Mouse (Mus musculus): ENCODE results near the gene Mlec. TPM values are rescaled to one million over a fixed set of nuclear protein-coding genes. Genes with fewer than 3 reads are reported as not detected.
A peak's percentile ranks its signal among the peaks of the same experiment; 100 is the strongest.

The Mlec gene
- polyA plus RNA-seq, 1 experiment from 2014 or later, result 68.5 TPM

- Histone ChIP-seq H3K27ac (ENCODE audit: low read length) (0 out of 2 replicates have a peak overlapping the region, but pooled peaks have one; percentile 16), H3K4me3 (ENCODE audit: low read length) (no peak overlapping the region), H3K4me2 (ENCODE audit: low read depth, low read length) (no peak overlapping the region), H3K9me3 (ENCODE audit: control insufficient read depth, low read length) (no peaks in the 10 kb centered on the region), H3K27me3 (replicated peaks; ENCODE audit: control insufficient read depth, insufficient read depth, low read length) (peaks cover 7% of the 10 kb centered on the region; the same call in 1 of the 2 replicates), H3K36me3 (ENCODE audit: control insufficient read depth, insufficient read depth, low read length) (no peaks in the 10 kb centered on the region), H3K4me1 (ENCODE audit: control insufficient read depth, insufficient read depth, low read length) (peaks cover 16% of the 10 kb centered on the region; the same call in 1 of the 2 replicates), H3K9ac (ENCODE audit: low read depth, low read length) (no peak overlapping the region)
- WGBS, result 68% methylated on average over 13 of the region's 13 CpGs
- ATAC-seq, result peak; percentile 61
Measured at GRCm38 (mm10) chr5:115181248-115181940, 23.4 kb upstream of the Mlec start.

- no peak for ATAC-seq
- WGBS, result 93% methylated on average over 11 of the region's 11 CpGs
- Histone ChIP-seq H3K27me3 (replicated peaks; ENCODE audit: control insufficient read depth, insufficient read depth, low read length) (no peaks in the 10 kb centered on the region), H3K4me1 (ENCODE audit: control insufficient read depth, insufficient read depth, low read length) (peaks cover 14% of the 10 kb centered on the region; the same call in 1 of the 2 replicates), H3K9ac (ENCODE audit: low read depth, low read length) (no peak overlapping the region), H3K27ac (ENCODE audit: low read length) (no peak overlapping the region), H3K36me3 (ENCODE audit: control insufficient read depth, insufficient read depth, low read length) (no peaks in the 10 kb centered on the region), H3K4me2 (ENCODE audit: low read depth, low read length) (no peak overlapping the region), H3K4me3 (ENCODE audit: low read length) (no peak overlapping the region), H3K9me3 (ENCODE audit: control insufficient read depth, low read length) (no peaks in the 10 kb centered on the region)
Measured at GRCm38 (mm10) chr5:115179596-115179995, 21.6 kb upstream of the Mlec start.

- no peak overlapping the region for H3K4me2 ChIP-seq (ENCODE audit: low read depth, low read length)
- no peaks in the 10 kb centered on the region for H3K36me3 ChIP-seq (ENCODE audit: control insufficient read depth, insufficient read depth, low read length)
- no peak overlapping the region for H3K9ac ChIP-seq (ENCODE audit: low read depth, low read length)
- no peak for ATAC-seq
- no peaks in the 10 kb centered on the region for H3K27me3 ChIP-seq (replicated peaks; ENCODE audit: control insufficient read depth, insufficient read depth, low read length)
- H3K9me3 ChIP-seq (ENCODE audit: control insufficient read depth, low read length), result no peaks in the 10 kb centered on the region
- peaks cover 8% of the 10 kb centered on the region; the same call in 1 of the 2 replicates for H3K4me1 ChIP-seq (ENCODE audit: control insufficient read depth, insufficient read depth, low read length)
- WGBS, result 77% methylated on average over 6 of the region's 6 CpGs
- H3K4me3 ChIP-seq (ENCODE audit: low read length), result no peak overlapping the region
- H3K27ac ChIP-seq (ENCODE audit: low read length), result no peak overlapping the region
Measured at GRCm38 (mm10) chr5:115177866-115178265, 19.9 kb upstream of the Mlec start.

GRCm38 (mm10) chr5:115174554-115174953, 16.6 kb upstream of the Mlec start:
- no peaks in the 10 kb centered on the region for H3K4me1 ChIP-seq (ENCODE audit: control insufficient read depth, insufficient read depth, low read length)
- H3K9me3 ChIP-seq (ENCODE audit: control insufficient read depth, low read length), result no peaks in the 10 kb centered on the region
- no peak overlapping the region for H3K27ac ChIP-seq (ENCODE audit: low read length)
- no peak overlapping the region for H3K9ac ChIP-seq (ENCODE audit: low read depth, low read length)
- H3K27me3 ChIP-seq (replicated peaks; ENCODE audit: control insufficient read depth, insufficient read depth, low read length), result no peaks in the 10 kb centered on the region
- 95% methylated on average over 1 of the region's 1 CpGs for WGBS
- H3K36me3 ChIP-seq (ENCODE audit: control insufficient read depth, insufficient read depth, low read length), result no peaks in the 10 kb centered on the region
- no peak overlapping the region for H3K4me3 ChIP-seq (ENCODE audit: low read length)
- H3K4me2 ChIP-seq (ENCODE audit: low read depth, low read length), result no peak overlapping the region
- ATAC-seq, result no peak

GRCm38 (mm10) chr5:115170150-115170549, 12.2 kb upstream of the Mlec start:
- H3K27me3 ChIP-seq (replicated peaks; ENCODE audit: control insufficient read depth, insufficient read depth, low read length), result no peaks in the 10 kb centered on the region
- H3K27ac ChIP-seq (ENCODE audit: low read length), result no peak overlapping the region
- H3K9me3 ChIP-seq (ENCODE audit: control insufficient read depth, low read length), result no peaks in the 10 kb centered on the region
- H3K4me1 ChIP-seq (ENCODE audit: control insufficient read depth, insufficient read depth, low read length), result peaks cover 25% of the 10 kb centered on the region
- H3K9ac ChIP-seq (ENCODE audit: low read depth, low read length), result no peak overlapping the region
- H3K4me3 ChIP-seq (ENCODE audit: low read length), result no peak overlapping the region
- ATAC-seq, result no peak
- 76% methylated on average over 8 of the region's 8 CpGs for WGBS
- H3K4me2 ChIP-seq (ENCODE audit: low read depth, low read length), result no peak overlapping the region
- no peaks in the 10 kb centered on the region for H3K36me3 ChIP-seq (ENCODE audit: control insufficient read depth, insufficient read depth, low read length)

- WGBS, result 35% methylated on average over 27 of the region's 27 CpGs
- Histone ChIP-seq H3K9ac (ENCODE audit: low read depth, low read length) (peak overlapping the region; percentile 53), H3K4me3 (ENCODE audit: low read length) (no peak overlapping the region), H3K27me3 (replicated peaks; ENCODE audit: control insufficient read depth, insufficient read depth, low read length) (no peaks in the 10 kb centered on the region), H3K27ac (ENCODE audit: low read length) (peak overlapping the region; percentile 15; the same call in 1 of the 2 replicates), H3K9me3 (ENCODE audit: control insufficient read depth, low read length) (no peaks in the 10 kb centered on the region), H3K36me3 (ENCODE audit: control insufficient read depth, insufficient read depth, low read length) (no peaks in the 10 kb centered on the region), H3K4me1 (ENCODE audit: control insufficient read depth, insufficient read depth, low read length) (peaks cover 25% of the 10 kb centered on the region), H3K4me2 (ENCODE audit: low read depth, low read length) (no peak overlapping the region)
- ATAC-seq, result peak; percentile 31; the same call in 1 of the 2 replicates
Measured at GRCm38 (mm10) chr5:115168641-115169415, 10.8 kb upstream of the Mlec start.

- Histone ChIP-seq H3K27ac (ENCODE audit: low read length) (peak overlapping the region; percentile 37; the same call in 1 of the 2 replicates), H3K9me3 (ENCODE audit: control insufficient read depth, low read length) (no peaks in the 10 kb centered on the region), H3K4me2 (ENCODE audit: low read depth, low read length) (no peak overlapping the region), H3K4me1 (ENCODE audit: control insufficient read depth, insufficient read depth, low read length) (peaks cover 25% of the 10 kb centered on the region), H3K27me3 (replicated peaks; ENCODE audit: control insufficient read depth, insufficient read depth, low read length) (no peaks in the 10 kb centered on the region), H3K4me3 (ENCODE audit: low read length) (no peak overlapping the region), H3K36me3 (ENCODE audit: control insufficient read depth, insufficient read depth, low read length) (no peaks in the 10 kb centered on the region), H3K9ac (ENCODE audit: low read depth, low read length) (no peak overlapping the region)
- WGBS, result 60% methylated on average over 6 of the region's 6 CpGs
- no peak for ATAC-seq
Measured at GRCm38 (mm10) chr5:115167396-115167795, 9.4 kb upstream of the Mlec start.

GRCm38 (mm10) chr5:115166815-115167194, 8.8 kb upstream of the Mlec start:
- no peak overlapping the region for H3K9ac ChIP-seq (ENCODE audit: low read depth, low read length)
- ATAC-seq, result no peak
- 78% methylated on average over 7 of the region's 7 CpGs for WGBS

GRCm38 (mm10) chr5:115165895-115166814, 8.2 kb upstream of the Mlec start:
- Histone ChIP-seq H3K27me3 (replicated peaks; ENCODE audit: control insufficient read depth, insufficient read depth, low read length) (no peaks in the 10 kb centered on the region), H3K9ac (ENCODE audit: low read depth, low read length) (no peak overlapping the region), H3K4me2 (ENCODE audit: low read depth, low read length) (no peak overlapping the region), H3K27ac (ENCODE audit: low read length) (peak overlapping the region; percentile 82), H3K36me3 (ENCODE audit: control insufficient read depth, insufficient read depth, low read length) (no peaks in the 10 kb centered on the region), H3K4me3 (ENCODE audit: low read length) (no peak overlapping the region), H3K9me3 (ENCODE audit: control insufficient read depth, low read length) (no peaks in the 10 kb centered on the region), H3K4me1 (ENCODE audit: control insufficient read depth, insufficient read depth, low read length) (peaks cover 29% of the 10 kb centered on the region)
- WGBS, result 45% methylated on average over 11 of the region's 11 CpGs
- ATAC-seq, result peak; percentile 54

More at GRCm38 (mm10) chr5:115166815-115167194, 8.8 kb upstream of the Mlec start:
- Histone ChIP-seq H3K4me3 (ENCODE audit: low read length) (no peak overlapping the region), H3K9me3 (ENCODE audit: control insufficient read depth, low read length) (no peaks in the 10 kb centered on the region), H3K27me3 (replicated peaks; ENCODE audit: control insufficient read depth, insufficient read depth, low read length) (no peaks in the 10 kb centered on the region), H3K27ac (ENCODE audit: low read length) (peak overlapping the region; percentile 82), H3K36me3 (ENCODE audit: control insufficient read depth, insufficient read depth, low read length) (no peaks in the 10 kb centered on the region), H3K4me2 (ENCODE audit: low read depth, low read length) (no peak overlapping the region), H3K4me1 (ENCODE audit: control insufficient read depth, insufficient read depth, low read length) (peaks cover 25% of the 10 kb centered on the region)
